Mouse (Mus musculus) embryonic facial prominence, embryonic 14.5 days (tissue): ENCODE results near the gene Ulk4. TPM values are rescaled to one million over a fixed set of nuclear protein-coding genes. Genes with fewer than 3 reads are reported as not detected.
"Not testable (repeated sequence)": the region's sequence is repeated elsewhere in the genome, so short reads cannot be mapped to it uniquely, and the experiment has no call there.

Source experiments
- ATAC-seq: fragments of 200-750 bp; cut with Nextera tagmentation; 2 replicates; pipeline ENCODE4 v1.8.0; 2017; ENCODE audit warnings: low read depth, moderate number of reproducible peaks, moderate TSS enrichment
- DNase-seq: peaks from one replicate; pipeline ENCODE4 v3.0.0-alpha.2; 2015; ENCODE audit warnings: low spot score
- H3K27ac ChIP-seq: fragments of 300-500 bp; sonication (generic); replicated peaks from 2 replicates; pipeline ENCODE4 v1.5.1; 2014; ENCODE audit warnings: low read depth, mild to moderate bottlenecking, low read length, moderate library complexity
- H3K27me3 ChIP-seq: fragments of 300-500 bp; sonication (generic); replicated peaks from 2 replicates; pipeline ENCODE4 v1.6.1; 2014; ENCODE audit warnings: low read length; ENCODE audit not compliant: control insufficient read depth, insufficient read depth
- H3K36me3 ChIP-seq: fragments of 300-500 bp; sonication (generic); 2 replicates; pipeline ENCODE4 v1.6.1; 2014; ENCODE audit warnings: low read length, mixed read lengths; ENCODE audit not compliant: control insufficient read depth, insufficient read depth
- H3K4me1 ChIP-seq: fragments of 300-500 bp; sonication (generic); 2 replicates; pipeline ENCODE4 v1.6.1; 2014; ENCODE audit warnings: antibody characterized with exemption, low read length; ENCODE audit not compliant: control insufficient read depth, insufficient read depth
- H3K4me2 ChIP-seq: fragments of 300-500 bp; sonication (generic); 2 replicates; pipeline ENCODE4 v1.6.1; 2014; ENCODE audit warnings: low read depth, mild to moderate bottlenecking, low read length, moderate library complexity, mixed read lengths
- H3K4me3 ChIP-seq: fragments of 300-500 bp; sonication (generic); 2 replicates; pipeline ENCODE4 v1.5.1; 2014; ENCODE audit warnings: low read depth, mild to moderate bottlenecking, low read length
- H3K9ac ChIP-seq: fragments of 300-500 bp; sonication (generic); 2 replicates; pipeline ENCODE4 v1.6.1; 2014; ENCODE audit warnings: low read depth, mild to moderate bottlenecking, low read length, moderate library complexity, mixed read lengths
- H3K9me3 ChIP-seq: fragments of 300-500 bp; sonication (generic); 2 replicates; pipeline ENCODE4 v1.6.1; 2016; ENCODE audit warnings: low read length; ENCODE audit not compliant: control insufficient read depth
- WGBS: fragments of 180-500 bp; shearing (Covaris S2); extraction: QIAGEN DNeasy Blood & Tissue Kit; methylation state at CpG from one replicate; pipeline ENCODE4 v1.1.7; 2014; 5-methylcytosine and 5-hydroxymethylcytosine counted together
- polyA plus RNA-seq: library from polyadenylated mRNA; unstranded; fragments of >200 nt; fragmentation: Nextera tagmentation; extraction: Ambion mirVana; gene quantifications from 2 replicates; pipeline ENCODE4 v1.2.1, GENCODE M21; 2014

Ulk4 gene
- polyA plus RNA-seq, 1 experiment from 2014 or later: 136 TPM

DNA sequence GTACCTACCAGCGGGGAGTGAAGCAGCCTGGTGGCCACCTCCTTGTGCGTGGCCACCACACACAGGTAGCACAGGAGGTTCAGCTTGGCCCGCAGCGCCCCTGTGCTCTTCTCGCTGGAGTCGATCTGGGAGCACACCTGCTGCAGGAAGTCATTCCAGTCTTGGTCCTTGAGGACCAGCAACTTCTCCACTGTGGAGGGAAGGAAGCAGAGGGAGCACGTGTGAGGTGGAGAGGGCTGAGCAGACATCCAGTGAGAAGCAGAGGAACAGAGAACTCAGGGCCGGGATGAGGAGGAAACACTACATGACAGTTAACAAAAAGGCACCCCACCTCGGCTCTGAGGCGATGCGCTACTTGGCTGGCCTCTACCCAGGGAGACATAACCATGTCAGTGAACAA is 26.1 kb downstream of the Ulk4 start:
- Histone ChIP-seq H3K4me1 (no peaks in the 10 kb centered on the region), H3K9me3 (no peaks in the 10 kb centered on the region), H3K9ac (no peak overlapping the region), H3K27ac (no peak overlapping the region), H3K27me3 (no peaks in the 10 kb centered on the region), H3K36me3 (0 out of 2 replicates have a peak, but pooled peaks cover 4% of the 10 kb centered on the region), H3K4me2 (no peak overlapping the region), H3K4me3 (no peak overlapping the region)
- DNase-seq: no peak
- ATAC-seq: no peak
- 88% methylated on average over 11 of the region's 11 CpGs for whole genome bisulfite sequencing

- no peaks in the 10 kb centered on the region for H3K4me1 ChIP-seq
- H3K9me3 ChIP-seq: no peaks in the 10 kb centered on the region
- 45% methylated on average over 14 of the region's 14 CpGs for WGBS
- H3K27ac ChIP-seq: no peak overlapping the region
- no peak overlapping the region for H3K4me3 ChIP-seq
- H3K27me3 ChIP-seq: no peaks in the 10 kb centered on the region
- DNase-seq: no peak
- 0 out of 2 replicates have a peak, but pooled peaks cover 2% of the 10 kb centered on the region for H3K36me3 ChIP-seq
- no peak for ATAC-seq
- no peak overlapping the region for H3K4me2 ChIP-seq
- H3K9ac ChIP-seq: no peak overlapping the region
Measured at GRCm38 (mm10) chr9:121249805-121250204, 27.2 kb downstream of the Ulk4 start.

DNA sequence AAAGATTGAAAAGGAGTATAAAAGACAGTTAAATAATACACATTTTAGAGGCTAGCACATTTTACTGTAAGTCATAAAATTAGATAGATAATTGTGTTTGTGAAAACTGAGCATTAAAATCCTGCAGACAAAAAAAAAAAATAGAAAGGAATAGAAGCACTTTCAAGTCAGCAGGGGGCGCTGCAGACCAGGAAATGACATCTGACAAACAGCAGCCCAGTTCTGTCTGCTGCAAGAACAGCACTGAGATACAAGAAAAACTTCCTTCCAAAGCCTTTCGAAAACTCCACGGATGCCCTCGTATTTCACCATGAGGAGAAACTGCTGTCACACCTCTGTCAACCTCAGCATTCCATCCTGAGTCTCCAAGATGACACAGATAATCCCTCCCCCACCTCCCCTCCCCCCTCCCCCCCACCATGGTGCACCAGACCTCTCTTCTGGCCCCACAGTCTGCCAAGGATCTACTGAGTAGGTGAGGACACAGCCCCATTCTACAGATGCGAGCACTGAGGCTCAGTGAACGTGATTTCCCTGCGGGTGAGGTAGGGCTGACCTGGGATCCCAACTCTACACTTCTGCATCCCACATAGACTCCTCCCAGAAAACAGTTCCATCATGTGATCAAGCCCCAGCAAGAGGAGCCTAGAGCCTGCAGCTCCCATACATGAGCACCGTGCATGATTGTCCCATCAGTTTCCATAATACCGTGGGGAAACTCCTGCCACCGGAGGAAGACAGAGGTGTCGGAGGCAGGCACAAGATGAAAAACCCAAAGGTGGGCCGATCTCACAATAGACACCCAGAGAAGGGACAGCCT is 28.8 kb downstream of the Ulk4 start:
- H3K9ac ChIP-seq: no peak overlapping the region
- H3K9me3 ChIP-seq: no peaks in the 10 kb centered on the region
- H3K27me3 ChIP-seq: no peaks in the 10 kb centered on the region
- ATAC-seq: 0 out of 2 replicates have a peak, but pooled peaks have one; percentile 57
- 69% methylated on average over 12 of the region's 12 CpGs for WGBS
- no peaks in the 10 kb centered on the region for H3K36me3 ChIP-seq
- H3K4me2 ChIP-seq: no peak overlapping the region
- no peak overlapping the region for H3K27ac ChIP-seq
- H3K4me1 ChIP-seq: no peaks in the 10 kb centered on the region
- peak; percentile 90 for DNase-seq
- H3K4me3 ChIP-seq: no peak overlapping the region

GRCm38 (mm10) chr9:121247047-121247446 is 29.9 kb downstream of the Ulk4 start:
- Histone ChIP-seq H3K9ac (no peak overlapping the region), H3K4me3 (no peak overlapping the region), H3K4me2 (no peak overlapping the region), H3K9me3 (no peaks in the 10 kb centered on the region), H3K4me1 (no peaks in the 10 kb centered on the region), H3K27me3 (no peaks in the 10 kb centered on the region), H3K36me3 (no peaks in the 10 kb centered on the region), H3K27ac (no peak overlapping the region)
- DNase-seq (no peak), ATAC-seq (no peak)
- WGBS: 79% methylated on average over 6 of the region's 6 CpGs

GRCm38 (mm10) chr9:121242331-121242730 is 34.7 kb downstream of the Ulk4 start:
- H3K9me3 ChIP-seq: no peaks in the 10 kb centered on the region
- ATAC-seq (no peak), DNase-seq (no peak)
- H3K4me2 ChIP-seq: no peak overlapping the region
- no peaks in the 10 kb centered on the region for H3K4me1 ChIP-seq
- 90% methylated on average over 6 of the region's 6 CpGs for WGBS
- H3K27ac ChIP-seq: no peak overlapping the region
- no peaks in the 10 kb centered on the region for H3K27me3 ChIP-seq
- no peak overlapping the region for H3K9ac ChIP-seq
- H3K36me3 ChIP-seq: no peaks in the 10 kb centered on the region
- H3K4me3 ChIP-seq: no peak overlapping the region

- ATAC-seq (no peak), DNase-seq (no peak)
- H3K4me3 ChIP-seq: no peak overlapping the region
- no peak overlapping the region for H3K4me2 ChIP-seq
- no peak overlapping the region for H3K9ac ChIP-seq
- no peaks in the 10 kb centered on the region for H3K27me3 ChIP-seq
- H3K27ac ChIP-seq: no peak overlapping the region
- no peaks in the 10 kb centered on the region for H3K9me3 ChIP-seq
- no peaks in the 10 kb centered on the region for H3K4me1 ChIP-seq
- H3K36me3 ChIP-seq: no peaks in the 10 kb centered on the region
- WGBS: 18% methylated on average over 5 of the region's 5 CpGs
Measured at GRCm38 (mm10) chr9:121241806-121242205, 35.2 kb downstream of the Ulk4 start.

DNA sequence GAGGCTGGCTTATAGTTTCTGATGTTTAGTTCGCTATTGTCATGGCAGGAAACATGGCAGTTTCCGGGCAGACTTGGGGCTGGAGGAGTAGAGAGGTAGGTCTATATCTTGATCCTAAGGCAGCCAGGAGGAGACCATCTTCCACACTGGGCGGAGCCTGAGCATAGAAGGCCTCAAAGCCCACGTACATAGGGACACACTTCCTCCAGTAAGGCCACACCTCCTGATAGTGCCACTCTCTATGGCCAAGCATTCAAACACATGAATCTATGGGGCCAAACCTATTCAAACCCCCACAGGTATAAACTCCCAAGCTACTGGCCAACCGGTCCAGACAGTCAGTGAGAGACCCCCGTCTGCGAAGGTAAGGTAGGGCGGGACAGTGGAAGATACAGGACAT is 35.6 kb downstream of the Ulk4 start:
- H3K4me2 ChIP-seq: no peak overlapping the region
- ATAC-seq: no peak
- no peak overlapping the region for H3K4me3 ChIP-seq
- no peak overlapping the region for H3K9ac ChIP-seq
- DNase-seq: no peak
- H3K27me3 ChIP-seq: no peaks in the 10 kb centered on the region
- WGBS: 87% methylated on average over 8 of the region's 8 CpGs
- H3K9me3 ChIP-seq: no peaks in the 10 kb centered on the region
- H3K4me1 ChIP-seq: no peaks in the 10 kb centered on the region
- H3K27ac ChIP-seq: no peak overlapping the region
- H3K36me3 ChIP-seq: no peaks in the 10 kb centered on the region

DNA sequence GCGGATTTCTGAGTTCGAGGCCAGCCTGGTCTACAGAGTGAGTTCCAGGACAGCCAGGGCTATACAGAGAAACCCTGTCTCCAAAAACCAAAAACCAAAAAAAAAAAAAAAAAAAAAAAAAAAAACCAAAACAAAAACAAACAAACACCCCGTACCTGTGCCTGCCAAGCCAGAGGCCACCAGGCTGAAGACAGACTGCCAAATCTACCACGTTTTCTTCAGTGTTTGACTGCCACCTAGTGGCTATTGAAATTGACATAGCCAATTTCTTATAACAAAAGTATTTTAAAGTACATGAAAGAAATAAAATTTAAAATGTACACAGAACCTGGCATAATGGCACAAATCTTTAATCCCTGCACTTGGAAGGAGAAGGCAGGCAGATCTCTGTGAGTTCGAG is 36.8 kb downstream of the Ulk4 start:
- H3K27ac ChIP-seq, H3K9me3 ChIP-seq, H3K9ac ChIP-seq, H3K4me1 ChIP-seq, H3K36me3 ChIP-seq, H3K4me2 ChIP-seq, H3K27me3 ChIP-seq, H3K4me3 ChIP-seq: not testable (repeated sequence)
- DNase-seq (peak; percentile 91), ATAC-seq (0 out of 2 replicates have a peak, but pooled peaks have one; percentile 41)
- WGBS: 7% methylated on average over 3 of the region's 5 CpGs

GRCm38 (mm10) chr9:121239571-121239970 is 37.4 kb downstream of the Ulk4 start:
- Histone ChIP-seq H3K9me3 (no peaks in the 10 kb centered on the region), H3K4me3 (no peak overlapping the region), H3K27me3 (no peaks in the 10 kb centered on the region), H3K36me3 (no peaks in the 10 kb centered on the region), H3K9ac (no peak overlapping the region), H3K4me2 (no peak overlapping the region), H3K27ac (no peak overlapping the region), H3K4me1 (no peaks in the 10 kb centered on the region)
- ATAC-seq (no peak), DNase-seq (no peak)
- 66% methylated on average over 6 of the region's 6 CpGs for WGBS
